Mouse (Mus musculus): ENCODE measurements around the gene Edem2.
"Not testable (repeated sequence)": the region's sequence is repeated elsewhere in the genome, so short reads cannot be mapped to it uniquely, and the experiment has no call there.

The Edem2 gene

DNA sequence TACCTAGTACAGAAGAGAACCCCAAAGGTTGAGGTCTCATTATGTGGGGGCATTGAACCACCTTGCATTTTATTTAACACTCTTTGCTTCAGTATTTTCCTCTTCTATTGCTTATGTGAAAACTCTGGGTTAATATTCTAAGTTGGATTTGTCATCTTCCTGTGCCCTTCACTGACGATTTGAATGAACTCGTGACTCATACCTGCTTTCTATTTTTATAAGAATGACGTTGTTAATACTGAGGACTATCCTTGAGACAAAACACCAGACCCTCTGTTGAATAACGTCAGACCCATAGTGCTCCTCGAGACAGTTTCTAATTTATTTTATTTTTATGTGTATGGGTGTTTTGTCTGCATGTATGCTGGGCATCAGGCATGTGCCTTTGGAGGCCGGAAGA is 7.7 kb upstream of the Edem2 start:
- DNase-seq (ENCODE audit: low read depth, low spot score) = no peak

DNA sequence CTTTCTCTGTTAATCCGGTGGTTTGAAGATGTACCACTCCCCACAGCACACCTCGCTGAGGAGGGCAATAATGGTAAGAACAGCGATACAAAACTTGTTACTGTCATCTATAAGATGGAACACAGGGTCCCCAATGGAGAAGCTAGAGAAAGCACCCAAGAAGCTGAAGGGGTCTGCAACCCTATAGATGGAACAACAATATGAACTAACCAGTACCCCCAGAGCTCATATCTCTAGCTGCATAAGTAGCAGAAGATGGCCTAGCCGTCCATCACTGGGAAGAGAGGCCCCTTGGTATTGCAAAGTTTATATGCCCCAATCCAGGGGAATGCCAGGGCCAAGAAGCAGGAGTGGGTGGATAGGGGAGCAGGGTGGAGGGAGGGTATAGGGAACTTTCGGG is 6.5 kb upstream of the Edem2 start, which contains the start of gene Gm17581:
TSS of gene Gm17581 (minus strand) at position 101 of the 400 bp plus-strand sequence.
- DNase-seq (ENCODE audit: low read depth, low spot score) = not testable (repeated sequence)

DNA sequence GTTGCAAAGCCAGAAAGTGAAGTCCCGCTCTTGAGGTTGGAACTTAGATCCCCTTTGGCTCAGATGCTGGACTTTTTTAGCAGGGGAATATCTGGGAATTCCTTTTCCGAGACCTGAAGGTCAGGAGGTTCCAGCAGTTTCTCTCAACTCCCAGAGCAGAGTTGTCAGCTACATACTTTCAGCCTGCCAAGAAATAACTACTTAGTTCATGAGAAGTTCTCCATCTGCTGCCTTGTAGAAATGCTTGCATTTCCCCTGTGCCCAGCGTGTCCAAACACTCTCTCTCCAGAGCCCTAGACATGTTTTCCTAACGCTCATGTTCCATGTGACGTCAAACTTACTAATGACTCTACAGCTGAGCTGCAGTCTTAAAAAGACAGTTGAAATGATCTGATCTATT is 5.8 kb upstream of the Edem2 start:
- peak; percentile 68 for DNase-seq (ENCODE audit: low read depth, low spot score)

GRCm38 (mm10) chr2:155728742-155729141 is 533 bp downstream of the Edem2 start:
- DNase-seq (ENCODE audit: low read depth, low spot score) = no peak

DNA sequence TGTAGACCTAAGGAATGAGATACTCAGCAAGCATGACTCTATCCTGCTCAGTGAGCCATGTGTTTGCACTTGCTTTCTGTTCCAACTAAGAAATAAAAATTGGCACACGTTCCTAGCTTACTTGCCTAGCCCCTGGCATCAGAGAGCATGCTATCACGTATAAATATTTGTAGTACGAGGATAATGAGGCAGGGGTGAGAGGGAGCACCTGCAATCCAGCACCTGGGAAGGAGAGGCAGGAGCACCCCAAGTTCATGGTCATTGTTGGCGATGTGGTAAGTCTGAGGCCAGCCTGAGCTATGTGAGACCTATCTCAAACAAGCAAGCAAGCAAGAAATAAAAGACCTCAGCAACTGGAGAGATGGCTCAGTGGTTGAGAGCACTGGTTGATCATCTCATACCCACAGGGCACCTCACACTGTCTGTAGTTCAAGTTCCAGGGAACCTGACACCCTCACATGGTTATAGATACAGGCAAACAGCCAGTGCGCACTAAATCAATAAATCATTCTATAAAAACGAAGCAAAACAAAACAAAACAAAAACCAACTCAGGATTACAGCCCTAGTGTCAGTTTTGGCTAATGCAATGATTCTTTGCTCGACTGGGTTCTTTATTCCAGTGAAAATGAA is 1.4 kb downstream of the Edem2 start:
- no peak for DNase-seq (ENCODE audit: low read depth, low spot score)

GRCm38 (mm10) chr2:155726302-155726701 is 3.0 kb downstream of the Edem2 start:
- DNase-seq (ENCODE audit: low read depth, low spot score) = no peak

- no peak for DNase-seq (ENCODE audit: low read depth, low spot score)
These were observed 4.7 kb downstream of the Edem2 start for GRCm38 (mm10) chr2:155724526-155724925.

DNA sequence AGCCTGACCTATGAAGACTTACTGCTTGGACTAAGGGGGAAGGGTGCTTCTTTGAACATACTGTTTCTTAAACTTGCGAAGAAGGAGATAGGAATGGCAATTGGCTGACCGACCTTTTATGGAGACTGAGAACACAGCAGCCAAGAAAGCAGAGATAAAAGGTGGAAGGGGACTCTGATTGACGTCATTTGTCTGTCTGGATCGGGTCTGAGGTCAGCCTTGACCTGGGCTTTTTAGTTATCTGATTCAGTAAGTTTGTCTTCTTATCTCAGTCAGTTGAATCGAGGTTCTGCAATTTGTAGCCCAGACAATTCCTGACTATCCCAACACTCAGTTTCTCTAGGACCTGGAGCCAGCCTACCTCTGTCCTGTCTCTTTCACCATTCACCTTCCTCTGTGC is 5.2 kb downstream of the Edem2 start:
- no peak for DNase-seq (ENCODE audit: low read depth, low spot score)

GRCm38 (mm10) chr2:155720585-155720984 is 8.7 kb downstream of the Edem2 start:
- DNase-seq (ENCODE audit: low read depth, low spot score) = no peak

GRCm38 (mm10) chr2:155717082-155717990 is 11.9 kb downstream of the Edem2 start:
- DNase-seq (ENCODE audit: low read depth, low spot score) = peak; percentile 91

DNA sequence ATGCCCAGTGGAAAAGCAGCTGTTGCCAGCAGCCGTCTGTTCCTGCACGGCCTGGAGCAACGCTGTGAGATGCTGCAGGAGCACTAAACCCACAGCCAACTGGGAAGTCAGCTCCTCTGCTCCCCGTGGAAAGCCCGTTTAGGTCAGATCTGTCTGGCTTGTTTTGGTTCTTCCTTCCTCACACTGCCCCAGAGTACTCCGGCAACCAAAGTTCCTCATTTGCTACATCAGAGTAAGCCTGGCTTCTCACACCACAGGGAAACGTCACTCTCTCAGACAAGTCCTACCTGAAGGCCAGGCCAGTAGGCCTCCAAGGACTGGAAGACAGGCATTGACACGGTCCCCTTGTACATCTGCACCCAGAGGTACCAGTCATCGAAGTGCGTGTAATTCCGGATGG is 18.7 kb downstream of the Edem2 start:
- no peak for DNase-seq (ENCODE audit: low read depth, low spot score)

DNA sequence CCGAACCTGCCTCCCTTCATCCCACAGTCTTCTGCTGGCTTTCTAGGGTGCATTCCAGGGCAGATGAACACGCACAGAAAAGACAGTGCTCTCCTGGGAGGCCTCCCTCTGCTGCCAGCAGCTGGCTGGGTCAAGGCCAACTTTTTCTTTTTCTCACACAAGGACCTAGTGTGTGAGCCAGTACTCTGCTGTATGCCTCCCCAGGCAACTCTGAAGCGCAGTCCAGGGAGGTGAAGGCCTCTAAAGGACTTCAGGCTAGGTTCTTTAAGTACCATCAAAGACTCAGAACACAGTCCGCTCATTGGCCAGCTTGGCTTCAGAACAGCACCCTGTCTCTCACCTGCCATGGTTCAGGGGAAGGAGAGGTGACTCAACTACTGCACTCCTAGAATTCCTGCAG is 22.0 kb downstream of the Edem2 start:
- DNase-seq (ENCODE audit: low read depth, low spot score) = peak; percentile 84

GRCm38 (mm10) chr2:155703630-155704029 is 25.6 kb downstream of the Edem2 start:
- peak; percentile 44 for DNase-seq (ENCODE audit: low read depth, low spot score)

DNA sequence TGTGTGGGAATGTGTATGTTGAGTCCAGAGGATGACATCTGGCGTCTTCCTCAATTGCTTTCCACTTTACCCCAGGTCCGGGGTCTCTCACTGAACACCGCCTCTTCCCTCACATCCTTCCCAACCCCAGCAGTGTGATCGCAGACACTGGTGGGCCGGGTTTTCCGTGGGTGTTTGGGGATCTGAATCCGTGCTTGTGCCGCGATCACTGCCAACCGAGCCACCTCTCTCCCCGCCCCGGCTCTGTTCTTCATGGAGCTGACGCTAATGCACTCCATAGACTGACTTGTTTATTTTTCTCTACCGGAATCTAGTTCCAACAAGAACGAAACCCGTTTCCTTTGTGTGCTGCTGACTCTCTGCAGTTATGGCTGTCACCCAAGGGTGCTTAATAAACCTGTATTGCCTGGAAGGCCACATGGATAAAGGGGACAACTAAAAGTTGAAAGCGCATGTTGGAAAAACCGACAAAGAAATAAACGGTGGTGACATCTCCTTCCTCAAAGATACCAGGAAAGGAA is 27.8 kb downstream of the Edem2 start:
- DNase-seq (ENCODE audit: low read depth, low spot score) = no peak

- DNase-seq (ENCODE audit: low read depth, low spot score) = not testable (repeated sequence)
These were observed 30.8 kb downstream of the Edem2 start for GRCm38 (mm10) chr2:155698443-155698842.

GRCm38 (mm10) chr2:155696851-155697250 is 32.4 kb downstream of the Edem2 start:
- DNase-seq (ENCODE audit: low read depth, low spot score) = no peak

GRCm38 (mm10) chr2:155696091-155696558 is 33.1 kb downstream of the Edem2 start:
- DNase-seq (ENCODE audit: low read depth, low spot score) = peak; percentile 78

GRCm38 (mm10) chr2:155695316-155695715 is 34.0 kb downstream of the Edem2 start:
- DNase-seq (ENCODE audit: low read depth, low spot score) = no peak

GRCm38 (mm10) chr2:155694564-155694963 is 34.7 kb downstream of the Edem2 start:
- DNase-seq (ENCODE audit: low read depth, low spot score) = no peak

DNA sequence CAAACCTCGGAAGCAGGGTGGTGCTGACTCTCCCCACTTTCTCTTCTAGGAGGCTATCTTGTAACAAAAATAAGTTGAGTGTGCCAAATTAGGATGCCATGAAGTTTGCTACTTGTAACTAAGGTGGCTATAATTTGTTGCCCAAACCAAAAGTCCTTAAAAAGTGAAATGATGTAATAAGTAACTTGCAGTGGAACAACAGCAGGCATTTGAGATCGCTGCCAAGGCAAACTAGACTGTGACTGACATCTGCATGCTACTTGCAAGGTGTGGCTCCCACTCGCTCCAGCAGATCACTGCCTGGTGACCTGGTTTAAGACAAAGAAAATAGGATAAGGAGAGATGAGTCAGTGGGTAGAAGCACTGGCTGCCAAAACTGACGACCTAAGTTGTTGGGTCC is 36.1 kb downstream of the Edem2 start:
- DNase-seq (ENCODE audit: low read depth, low spot score) = no peak

DNA sequence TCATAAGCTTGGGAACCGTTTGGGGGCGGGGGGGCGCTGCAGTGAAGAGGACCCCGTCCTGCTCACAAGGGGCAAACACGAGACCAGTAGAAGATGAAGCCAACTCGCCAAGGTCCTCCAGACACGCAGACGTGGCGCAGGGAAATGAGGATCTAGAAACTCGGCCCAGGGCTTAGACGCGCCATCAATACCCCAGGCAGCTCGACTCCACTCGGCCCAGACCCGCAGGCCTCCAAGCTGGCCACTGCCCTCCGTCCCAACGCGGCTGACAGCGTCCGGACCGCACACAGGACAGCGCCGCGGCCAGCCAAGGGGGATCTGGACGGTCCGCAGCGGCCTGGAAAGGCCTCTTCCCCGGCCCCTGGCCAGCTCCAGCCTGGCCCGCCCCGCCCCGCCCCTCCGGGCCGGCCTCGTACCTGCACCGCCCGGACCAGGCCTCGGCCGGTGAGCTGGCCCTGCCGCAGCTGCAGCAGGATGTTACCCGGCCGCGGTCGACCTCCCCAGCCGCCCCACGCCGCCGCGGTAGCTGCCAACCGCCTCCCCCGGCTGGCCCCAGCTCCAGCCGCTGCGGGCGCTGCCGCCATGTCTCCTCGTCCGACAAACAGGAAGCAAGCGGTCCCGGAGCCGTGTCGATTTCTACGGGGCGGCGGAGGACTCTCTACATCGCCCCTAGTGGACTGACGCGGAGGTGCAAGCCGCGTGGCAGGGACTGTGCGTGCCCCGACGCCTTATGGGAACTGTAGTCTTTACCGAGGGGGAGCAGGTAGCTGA is 37.4 kb downstream of the Edem2 start, which contains the start of gene Trpc4ap:
TSS of gene Trpc4ap (minus strand) at position 662 of the 771 bp plus-strand sequence.
- DNase-seq (ENCODE audit: low read depth, low spot score) = peak; percentile 92

- DNase-seq (ENCODE audit: low read depth, low spot score) = no peak
These were observed 37.9 kb downstream of the Edem2 start for GRCm38 (mm10) chr2:155691336-155691722.

Measured in skeletal muscle tissue, adult 2 months (tissue).